Mouse (Mus musculus): ENCODE measurements at regions not wholly inside any gene's neighbourhood (a gene's known extent, or its start where the extent isn't known, plus 50 kb on each side); places are given as distances from the start of the nearest gene placed in this dataset.

- no peak for DNase-seq (ENCODE audit: extremely low spot score in 1 of 2, low spot score in 1 of 2)
These were observed 407.2 kb downstream of the Prss52 start for GRCm38 (mm10) chr14:64511300-64511699.

DNA sequence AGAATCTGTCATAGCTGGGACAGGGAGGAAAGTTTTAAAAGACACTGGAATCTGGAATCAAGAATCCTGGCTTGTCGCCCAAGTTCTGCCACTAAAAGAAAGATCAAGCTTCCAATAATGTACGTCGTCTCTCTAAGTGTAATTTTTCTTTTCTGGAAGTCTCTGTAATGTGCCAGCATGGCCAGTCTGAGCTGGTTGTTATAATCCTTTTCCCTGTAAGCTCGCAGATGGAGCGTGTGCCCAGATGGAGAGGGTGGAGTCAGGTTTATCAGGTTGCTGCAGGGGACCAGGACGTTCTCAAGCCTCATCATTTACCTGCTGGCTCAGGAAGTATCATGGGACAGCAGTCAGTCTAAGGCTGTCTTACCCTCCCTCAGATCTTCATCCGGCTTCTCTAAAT, 408.6 kb downstream of the Prss52 start:
- no peak for DNase-seq (ENCODE audit: extremely low spot score in 1 of 2, low spot score in 1 of 2)

DNA sequence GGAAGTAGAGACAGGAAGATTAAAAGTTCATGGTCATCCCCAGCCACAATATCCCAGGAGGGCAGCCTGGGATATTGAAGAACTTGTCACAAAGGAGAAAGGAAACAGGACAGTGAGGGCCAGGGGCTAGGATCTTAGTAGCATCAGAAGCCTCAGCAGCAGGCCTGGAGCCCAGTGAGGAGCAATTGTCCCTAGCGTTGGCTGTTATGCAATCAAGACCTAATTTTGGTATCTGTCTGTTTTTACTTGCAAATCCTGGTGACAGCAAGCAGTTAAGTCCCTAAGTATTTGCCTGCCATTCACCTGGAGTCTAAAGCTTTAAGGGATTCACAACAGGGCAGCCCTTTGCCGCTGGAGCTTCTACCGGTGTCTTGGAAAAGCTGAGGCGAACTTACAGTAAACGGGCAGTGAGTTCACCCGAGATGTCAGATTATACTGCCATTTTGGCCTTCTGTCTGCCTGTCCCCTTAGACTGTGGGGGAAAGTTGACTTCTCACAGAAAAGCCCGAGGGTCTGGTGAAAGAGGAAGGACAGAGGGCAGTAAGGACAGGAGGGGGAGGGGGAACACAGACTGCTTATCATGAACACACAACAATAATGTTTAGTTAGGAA, 413.6 kb downstream of the Prss52 start:
- no peak for DNase-seq (ENCODE audit: extremely low spot score in 1 of 2, low spot score in 1 of 2)

DNA sequence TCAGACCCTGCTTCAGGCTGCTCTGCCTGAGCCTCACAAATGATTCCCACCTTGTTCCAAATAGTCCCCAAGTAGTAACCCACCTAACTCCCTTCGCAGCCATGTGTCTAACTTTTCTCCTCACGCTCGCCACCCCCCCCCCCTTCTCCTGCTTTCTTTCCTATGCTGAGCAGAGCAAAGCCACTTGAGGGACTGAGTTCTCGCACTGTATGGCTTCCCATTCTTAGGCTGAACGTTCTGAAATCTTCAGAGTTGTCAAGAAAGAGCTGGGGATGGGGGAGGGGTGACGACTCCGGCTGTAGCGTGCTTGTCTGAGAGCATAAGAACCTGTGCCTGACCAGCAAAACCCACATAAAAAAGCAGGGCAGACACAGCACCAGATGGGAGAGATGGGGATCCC, 420.6 kb downstream of the Prss52 start:
- DNase-seq (ENCODE audit: extremely low spot score in 1 of 2, low spot score in 1 of 2): no peak

- no peak for DNase-seq (ENCODE audit: extremely low spot score in 1 of 2, low spot score in 1 of 2)
These were observed 421.4 kb downstream of the Prss52 start for GRCm38 (mm10) chr14:64525302-64526078.

- no peak for DNase-seq (ENCODE audit: extremely low spot score in 1 of 2, low spot score in 1 of 2)
These were observed 426.5 kb downstream of the Prss52 start for GRCm38 (mm10) chr14:64530541-64530940.

DNA sequence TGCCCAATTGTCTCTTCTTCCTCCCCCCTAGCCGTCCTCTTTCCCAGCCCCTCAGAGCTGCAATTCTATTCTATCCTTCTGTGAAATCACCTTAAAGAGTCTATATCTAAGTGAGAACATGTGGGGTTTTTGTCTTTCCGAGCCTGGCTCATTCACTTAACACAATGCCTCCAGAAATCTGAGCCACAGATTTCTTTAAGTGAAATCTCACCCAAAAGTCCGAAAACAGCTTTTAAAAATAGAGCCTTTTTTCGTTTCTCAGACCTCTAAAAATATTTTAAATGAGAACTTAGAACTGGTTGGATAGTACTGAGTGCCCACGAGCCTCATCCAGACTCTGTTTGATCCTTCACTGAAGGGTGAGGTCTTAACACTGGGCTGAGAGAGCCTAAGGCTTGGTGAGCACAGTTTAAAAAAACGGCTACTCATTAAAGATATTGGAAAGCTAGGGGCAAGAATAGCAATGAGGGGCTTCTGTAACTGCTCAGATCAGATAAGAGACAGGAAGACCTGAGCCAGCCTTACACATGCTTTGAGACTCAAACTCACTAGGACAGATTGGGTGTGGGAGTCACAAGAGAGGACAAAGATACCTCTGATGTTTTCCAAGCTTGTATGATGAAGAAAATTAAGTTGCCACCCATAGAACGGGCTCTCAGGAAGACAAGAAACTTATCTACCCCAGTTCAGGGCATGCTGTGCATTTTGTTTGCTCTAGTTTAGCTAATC, 427.3 kb downstream of the Prss52 start:
- DNase-seq (ENCODE audit: extremely low spot score in 1 of 2, low spot score in 1 of 2): no peak

GRCm38 (mm10) chr14:64532351-64532750, 428.3 kb downstream of the Prss52 start:
- no peak for DNase-seq (ENCODE audit: extremely low spot score in 1 of 2, low spot score in 1 of 2)

DNA sequence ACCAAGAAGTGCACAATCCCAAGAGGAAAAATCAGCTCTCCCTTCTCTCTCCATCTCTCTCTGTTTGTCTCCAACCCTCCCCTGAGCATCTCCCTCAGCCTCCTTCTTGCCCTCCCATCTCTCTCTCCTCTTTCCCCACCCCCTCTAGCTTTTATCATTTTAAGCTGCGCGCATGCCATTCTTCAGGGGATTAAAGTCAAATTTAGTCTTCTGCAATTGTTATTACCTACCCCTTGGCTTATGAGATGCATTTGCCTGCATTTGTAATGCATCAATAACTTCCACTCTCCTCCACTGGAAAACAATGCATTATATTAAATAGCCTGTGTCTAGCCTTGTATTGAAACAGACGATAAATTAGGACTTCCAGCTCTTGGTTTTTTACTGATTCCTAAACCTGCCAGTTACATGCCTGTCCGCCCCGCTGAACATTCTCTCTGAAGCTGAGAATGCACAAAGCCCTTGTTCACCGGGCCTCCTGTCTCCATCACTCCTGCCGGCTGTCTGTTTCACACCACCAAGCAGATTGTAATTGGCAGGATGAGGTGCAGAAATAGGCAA, 429.6 kb downstream of the Prss52 start:
- peak in 1 of 2 experiments; percentile 19 for DNase-seq (ENCODE audit: extremely low spot score in 1 of 2, low spot score in 1 of 2)

DNA sequence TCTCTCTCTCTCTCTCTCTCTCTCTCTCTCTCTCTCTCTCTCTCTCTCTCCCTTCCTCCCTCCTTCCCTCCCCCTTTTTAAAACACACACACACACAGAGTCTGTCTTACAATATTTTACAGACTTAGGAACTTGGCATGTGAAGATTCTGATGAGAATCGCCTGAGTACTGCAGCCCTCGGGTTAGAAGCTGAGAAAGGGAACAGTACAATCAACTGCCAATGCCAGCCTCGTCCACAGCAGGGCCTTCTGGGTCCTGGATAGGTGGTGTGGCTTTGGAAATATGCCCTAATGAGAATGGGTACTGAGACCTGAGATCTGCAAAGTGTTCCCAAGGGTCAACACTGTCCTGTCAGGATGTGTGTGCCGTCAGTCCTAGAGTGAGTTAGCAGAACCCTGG, 430.1 kb downstream of the Prss52 start:
- no peak for DNase-seq (ENCODE audit: extremely low spot score in 1 of 2, low spot score in 1 of 2)

GRCm38 (mm10) chr14:64539436-64539835, 435.4 kb downstream of the Prss52 start:
- DNase-seq (ENCODE audit: extremely low spot score in 1 of 2, low spot score in 1 of 2): no peak

GRCm38 (mm10) chr14:64545056-64545455, 441.0 kb downstream of the Prss52 start:
- DNase-seq (ENCODE audit: extremely low spot score in 1 of 2, low spot score in 1 of 2): no peak

- DNase-seq (ENCODE audit: extremely low spot score in 1 of 2, low spot score in 1 of 2): no peak
These were observed 442.7 kb downstream of the Prss52 start for GRCm38 (mm10) chr14:64546787-64547186.

DNA sequence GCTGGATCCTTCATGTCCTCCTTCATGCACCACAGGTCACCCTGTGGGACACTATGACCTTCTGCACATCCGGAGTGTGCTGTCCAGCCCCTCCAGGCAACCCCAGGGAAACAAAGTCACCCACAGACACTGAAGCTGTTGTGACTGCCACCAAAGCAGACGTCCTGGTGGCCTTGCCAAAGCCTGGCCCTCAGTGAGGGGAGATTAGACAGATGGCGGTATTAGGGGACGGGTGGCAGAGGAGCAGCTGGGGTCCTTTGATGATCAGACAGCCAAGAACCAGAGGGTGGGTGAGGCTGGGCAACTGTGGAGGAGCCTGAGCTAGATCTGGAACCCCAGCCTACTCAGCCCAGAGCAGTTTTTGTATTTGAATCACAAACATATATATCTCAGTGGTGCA, 448.9 kb downstream of the Prss52 start:
- no peak for DNase-seq (ENCODE audit: extremely low spot score in 1 of 2, low spot score in 1 of 2)

GRCm38 (mm10) chr14:64556042-64556441, 452.0 kb downstream of the Prss52 start:
- no peak for DNase-seq (ENCODE audit: extremely low spot score in 1 of 2, low spot score in 1 of 2)

DNA sequence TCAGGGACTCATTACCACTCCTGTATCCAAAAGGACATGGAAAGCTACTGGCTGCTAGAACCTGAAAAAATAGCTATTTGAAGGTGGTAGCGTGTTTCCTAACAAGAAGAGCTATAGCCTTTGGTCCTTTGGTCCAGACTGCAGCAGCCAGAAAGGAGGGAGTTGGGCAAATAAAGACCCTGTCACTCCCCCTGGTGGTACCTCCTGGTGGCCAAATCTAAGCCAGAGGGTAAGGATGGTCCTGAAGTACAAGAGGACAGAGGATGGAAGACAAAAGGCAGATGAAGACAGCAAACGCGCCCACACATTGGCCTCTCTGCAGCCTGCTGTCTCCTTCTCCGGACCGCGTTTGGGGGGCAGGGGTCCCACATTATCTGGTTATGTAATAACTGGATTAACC, 453.4 kb downstream of the Prss52 start:
- no peak for DNase-seq (ENCODE audit: extremely low spot score in 1 of 2, low spot score in 1 of 2)

GRCm38 (mm10) chr14:64568689-64569088, 464.6 kb downstream of the Prss52 start:
- no peak for DNase-seq (ENCODE audit: extremely low spot score in 1 of 2, low spot score in 1 of 2)

DNA sequence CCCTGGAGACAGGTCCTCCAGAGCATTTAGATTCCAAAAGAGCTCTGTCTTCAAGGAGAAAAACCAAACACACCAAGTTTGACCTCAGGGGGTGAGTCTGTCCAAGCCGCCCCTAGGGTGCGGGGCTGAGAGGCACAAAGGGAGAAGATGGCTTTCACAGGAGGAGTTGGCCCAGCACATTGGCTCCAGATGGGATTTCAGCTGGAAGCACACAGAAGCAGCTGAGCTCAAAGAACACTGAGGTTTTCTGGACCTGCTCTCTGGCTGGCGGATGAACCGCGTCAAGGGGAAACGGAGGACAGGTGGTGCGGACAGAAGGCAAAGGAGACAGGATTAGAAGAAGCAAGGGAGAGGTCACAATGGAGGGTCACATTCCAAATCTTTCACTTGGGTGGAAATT, 466.9 kb downstream of the Prss52 start:
- DNase-seq (ENCODE audit: extremely low spot score in 1 of 2, low spot score in 1 of 2): no peak

- DNase-seq (ENCODE audit: extremely low spot score in 1 of 2, low spot score in 1 of 2): no peak
These were observed 468.7 kb downstream of the Prss52 start for GRCm38 (mm10) chr14:64572756-64573155.

DNA sequence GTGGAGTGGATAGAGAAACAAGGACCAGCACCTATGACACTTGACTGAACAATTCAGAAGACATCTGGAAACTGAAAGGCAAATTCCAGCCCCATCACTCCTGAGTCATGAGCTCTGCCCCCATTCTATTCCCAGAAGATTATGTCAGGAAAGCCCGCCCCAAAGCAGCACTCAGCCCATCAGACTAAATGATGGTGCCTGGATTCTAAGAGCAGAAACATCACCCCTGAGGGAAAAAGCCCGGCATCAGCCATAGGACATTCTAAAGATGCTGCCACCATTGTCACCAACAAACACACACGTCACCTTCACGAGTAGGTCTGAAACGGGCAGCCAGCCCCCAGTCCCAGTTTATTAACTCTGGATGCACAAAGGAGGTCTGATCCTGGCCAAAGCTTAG, 469.7 kb downstream of the Prss52 start:
- DNase-seq (ENCODE audit: extremely low spot score in 1 of 2, low spot score in 1 of 2): no peak

- peak in 1 of 2 experiments; percentile 38 for DNase-seq (ENCODE audit: extremely low spot score in 1 of 2, low spot score in 1 of 2)
These were observed 470.2 kb downstream of the Prss52 start for GRCm38 (mm10) chr14:64574277-64574676.
